Mouse (Mus musculus) CH12.LX (cell line): ENCODE measurements around the gene Xpr1. TPM values are rescaled to one million over a fixed set of nuclear protein-coding genes. Genes with fewer than 3 reads are reported as not detected.

Experiments used
- DNase-seq: peaks from one replicate; pipeline ENCODE4 v3.0.0-alpha.2; 2013; ENCODE audit errors: extremely low read depth
- H3K27ac ChIP-seq: 2 replicates; pipeline ENCODE4 v1.5.1; 2012; ENCODE audit warnings: low read depth, mild to moderate bottlenecking, control low read depth, moderate library complexity; ENCODE audit not compliant: insufficient read depth
- H3K27me3 ChIP-seq: replicated peaks from 2 replicates; pipeline ENCODE3; 2012; ENCODE audit warnings: inconsistent platforms
- H3K36me3 ChIP-seq, 2 experiments: replicated peaks in 1 of 2; 2 replicates each; pipeline versions ENCODE3 to v1.6.1; 2012; ENCODE audit warnings: inconsistent platforms in 1 of 2, low read length in 1 of 2, mild to moderate bottlenecking in 1 of 2, mixed read lengths in 1 of 2, moderate library complexity in 1 of 2; ENCODE audit not compliant: control insufficient read depth in 1 of 2, insufficient read depth in 1 of 2
- H3K4me1 ChIP-seq, 2 experiments: 2 replicates each; pipeline ENCODE4 v1.6.1; 2012; ENCODE audit warnings: inconsistent platforms in 1 of 2, moderate library complexity in 1 of 2; ENCODE audit not compliant: insufficient read depth in 2 of 2, control insufficient read depth in 1 of 2
- H3K4me2 ChIP-seq: 2 replicates; pipeline ENCODE4 v1.6.1; 2012; ENCODE audit warnings: low read depth, mild to moderate bottlenecking, control low read depth; ENCODE audit not compliant: poor library complexity, insufficient read depth, severe bottlenecking
- H3K4me3 ChIP-seq, 3 experiments: fragments of 150-350 bp in 1 of 3; sonication (generic) in 1 of 3; replicated peaks in 1 of 3; 2 replicates each; pipeline versions ENCODE3 to v1.5.1; 2011 to 2012; ENCODE audit warnings: low read depth in 2 of 3, low read length in 2 of 3, mild to moderate bottlenecking in 2 of 3, moderate library complexity in 2 of 3, control low read depth in 1 of 3, improper control_type of control experiment in 1 of 3, inconsistent platforms in 1 of 3, mixed read lengths in 1 of 3; ENCODE audit not compliant: poor library complexity in 1 of 3
- H3K79me2 ChIP-seq: replicated peaks from 2 replicates; pipeline ENCODE4 v1.6.1; 2012; ENCODE audit warnings: mild to moderate bottlenecking, moderate library complexity; ENCODE audit not compliant: control insufficient read depth, poor library complexity, insufficient read depth, severe bottlenecking; ENCODE audit errors: extremely low read depth
- H3K9ac ChIP-seq: 2 replicates; pipeline ENCODE4 v1.6.1; 2012; ENCODE audit warnings: low read depth, mild to moderate bottlenecking, control low read depth, moderate library complexity; ENCODE audit not compliant: insufficient read depth
- H3K9me3 ChIP-seq: replicated peaks from 2 replicates; pipeline ENCODE3; 2012; ENCODE audit warnings: low read length, inconsistent platforms, mixed read lengths
- BHLHE40 ChIP-seq: IDR thresholded peaks from 2 replicates; pipeline ENCODE4 v1.6.1; 2011; ENCODE audit warnings: mild to moderate bottlenecking, low read depth, low read length, improper control_type of control experiment
- ELF1 ChIP-seq: IDR thresholded peaks from 2 replicates; pipeline ENCODE4 v1.6.1; 2014; ENCODE audit warnings: low read depth, mild to moderate bottlenecking, inconsistent platforms, low read length, improper control_type of control experiment
- EP300 ChIP-seq: IDR thresholded peaks from 2 replicates; pipeline ENCODE4 v1.6.1; 2011; ENCODE audit warnings: low read length, improper control_type of control experiment
- IRF4 ChIP-seq: IDR thresholded peaks from 2 replicates; pipeline ENCODE4 v1.6.1; 2014; ENCODE audit warnings: low read depth, mild to moderate bottlenecking, inconsistent platforms, low read length, improper control_type of control experiment
- MAFK ChIP-seq: IDR thresholded peaks from 2 replicates; pipeline ENCODE4 v1.6.1; 2011; ENCODE audit warnings: low read length, improper control_type of control experiment; ENCODE audit not compliant: insufficient replicate concordance
- NRF1 ChIP-seq: IDR thresholded peaks from 2 replicates; pipeline ENCODE4 v1.6.1; 2014; ENCODE audit warnings: low read depth, mild to moderate bottlenecking, inconsistent platforms, low read length, improper control_type of control experiment, moderate library complexity
- POLR2AphosphoS2 ChIP-seq: IDR thresholded peaks from 2 replicates; pipeline ENCODE4 v1.6.1; 2011; ENCODE audit warnings: low read depth, low read length, improper control_type of control experiment
- USF1 ChIP-seq: IDR thresholded peaks from 2 replicates; pipeline ENCODE4 v1.6.1; 2014; ENCODE audit warnings: low read depth, mild to moderate bottlenecking, inconsistent platforms, low read length, improper control_type of control experiment
- USF2 ChIP-seq: conservative IDR thresholded peaks from 2 replicates; pipeline ENCODE4 v1.6.1; 2011; ENCODE audit warnings: low read depth, low read length, improper control_type of control experiment
- ZNF384 ChIP-seq: IDR thresholded peaks from 2 replicates; pipeline ENCODE4 v1.6.1; 2012; ENCODE audit warnings: low read depth, low read length, improper control_type of control experiment, inconsistent platforms
- dilution Hi-C: fragments of 300-500 bp; cut with MboI; formaldehyde crosslinking; loops from 2 replicates; pipeline ENCODE4 v1.14.3; 2020; ENCODE audit warnings: low sequenced_read_pairs; ENCODE audit not compliant: extremely low pct_unique_long_range_greater_than_20kb, extremely low pct_ligation_motif_present
- in situ Hi-C: fragments of 300-500 bp; cut with MboI; formaldehyde crosslinking; loops from 3 replicates; pipeline ENCODE4 v1.14.3; 2019; ENCODE audit warnings: low sequenced_read_pairs, low pct_ligation_motif_present, low pct_unique_long_range_greater_than_20kb, mixed read lengths
- polyA plus RNA-seq: library from polyadenylated mRNA; unstranded; fragments of >175 nt; gene quantifications from 2 replicates; pipeline ENCODE4 v1.2.1, GENCODE M21; 2012; ENCODE audit warnings: low read depth; ENCODE audit not compliant: insufficient read length
- total RNA-seq, 2 experiments: library from RNA; depleted of rRNA; stranded (reverse); fragments of 300-350 nt in 1 of 2; fragments of >200 nt in 1 of 2; gene quantifications; 2 replicates each; pipeline ENCODE4 v1.2.3; 2012 to 2014

Xpr1 gene
- total and polyA plus RNA-seq, 3 experiments: 7.7 to 13.1 (median 9.6) TPM

GRCm38 (mm10) chr1:155448932-155449331 is 31.7 kb upstream of the Xpr1 start:
- no peak overlapping the region for H3K4me2 ChIP-seq
- no peak overlapping the region for H3K4me3 ChIP-seq
- H3K9me3 ChIP-seq: no peaks in the 10 kb centered on the region
- no peaks in the 10 kb centered on the region for H3K79me2 ChIP-seq
- no peak overlapping the region for H3K9ac ChIP-seq
- H3K27me3 ChIP-seq: no peaks in the 10 kb centered on the region
- no peak for TF ChIP-seq POLR2AphosphoS2
- TF ChIP-seq IRF4: no peak
- no peak for DNase-seq
- no peak overlapping the region for H3K27ac ChIP-seq
- H3K36me3 ChIP-seq: no peaks in the 10 kb centered on the region
- in situ Hi-C loops: no loop called here
- no peaks in the 10 kb centered on the region for H3K4me1 ChIP-seq
- dilution Hi-C loops: no loop called here

DNA sequence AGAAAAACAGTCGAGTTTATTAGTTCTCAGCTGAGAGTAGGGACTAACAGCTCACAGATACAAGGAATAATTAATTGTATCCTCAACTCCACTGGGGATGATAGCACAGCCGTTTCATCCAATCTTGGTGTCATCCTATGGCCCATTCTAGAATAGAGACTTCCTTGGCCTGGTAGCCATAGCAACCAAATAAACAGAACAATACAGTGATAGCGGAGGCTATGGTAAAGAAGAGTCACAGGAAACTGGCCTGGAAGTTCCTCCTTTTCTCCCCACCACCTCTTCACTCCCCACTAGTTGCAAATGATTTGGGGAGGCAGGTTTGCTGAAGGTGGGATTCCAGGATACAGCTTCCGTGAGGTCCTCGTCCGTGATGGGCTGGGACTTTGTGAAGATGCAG is 30.1 kb upstream of the Xpr1 start:
- Histone ChIP-seq H3K27me3 (no peaks in the 10 kb centered on the region), H3K9ac (no peak overlapping the region), H3K4me3 (no peak overlapping the region), H3K79me2 (no peaks in the 10 kb centered on the region), H3K27ac (no peak overlapping the region), H3K36me3 (no peaks in the 10 kb centered on the region), H3K4me1 (no peaks in the 10 kb centered on the region), H3K4me2 (no peak overlapping the region), H3K9me3 (no peaks in the 10 kb centered on the region)
- TF ChIP-seq POLR2AphosphoS2 (no peak), IRF4 (no peak), ZNF384 (no peak), USF1 (no peak)
- in situ Hi-C loops (no loop called here), dilution Hi-C loops (no loop called here)
- peak; percentile 2 for DNase-seq

GRCm38 (mm10) chr1:155443115-155443514 is 25.9 kb upstream of the Xpr1 start:
- in situ Hi-C loops (no loop called here), dilution Hi-C loops (no loop called here)

More at GRCm38 (mm10) chr1:155443115-155443514, 25.9 kb upstream of the Xpr1 start:
- Histone ChIP-seq H3K9me3 (no peaks in the 10 kb centered on the region), H3K27ac (no peak overlapping the region), H3K4me3 (no peak overlapping the region), H3K79me2 (no peaks in the 10 kb centered on the region), H3K36me3 (no peaks in the 10 kb centered on the region), H3K4me2 (no peak overlapping the region), H3K4me1 (no peaks in the 10 kb centered on the region), H3K27me3 (no peaks in the 10 kb centered on the region), H3K9ac (no peak overlapping the region)
- DNase-seq: no peak
- TF ChIP-seq USF2 (no peak), ELF1 (no peak), BHLHE40 (no peak), NRF1 (no peak), EP300 (no peak), MAFK (no peak), POLR2AphosphoS2 (no peak), USF1 (no peak)
